Mouse (Mus musculus) lung, postnatal 0 days (tissue): Measurements from ENCODE around the gene Scd2.

Experiments used
- CTCF ChIP-seq: IDR thresholded peaks from 2 replicates; pipeline ENCODE4 v1.5.1; 2016; ENCODE audit warnings: antibody characterized with exemption, mild to moderate bottlenecking
- EP300 ChIP-seq: IDR thresholded peaks from 2 replicates; pipeline ENCODE4 v1.6.1; 2016; ENCODE audit warnings: antibody characterized with exemption, mild to moderate bottlenecking, control low read depth

DNA sequence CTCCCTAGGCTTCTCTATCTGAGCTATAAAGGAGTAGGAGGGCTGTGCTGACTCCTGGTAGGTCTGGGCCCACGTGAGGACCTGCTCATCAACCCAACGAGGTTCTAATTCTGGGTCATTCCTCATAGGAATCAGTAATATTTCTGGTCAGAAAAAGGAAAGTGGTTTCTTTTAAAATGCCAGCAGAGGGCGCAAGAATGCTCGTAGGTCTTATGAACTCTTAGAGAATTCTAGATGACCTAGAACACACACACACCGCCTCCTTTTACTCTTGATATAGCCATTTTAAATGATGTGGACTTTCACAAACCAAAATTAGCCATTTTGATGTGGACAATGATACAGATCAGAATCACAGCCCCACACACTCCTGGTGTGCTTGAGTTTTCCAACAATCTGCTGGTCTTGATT lies 47.7 kb upstream of the Scd2 start:
- TF ChIP-seq CTCF = peak; percentile 71
- TF ChIP-seq EP300 = peak; percentile 47
